Comparison of ENCODE assay signal across 17 mouse cellular contexts in genomic region chr5:65096805-65097204, GRCm38 (mm10). TPM values are rescaled to one million over a fixed set of nuclear protein-coding genes. Genes with fewer than 3 reads are reported as not detected.
"Had no signal": no experiment of that assay in that cellular context is flagged by ENCODE, and none has a peak within 500 bp of the region (broad histone marks: within the 10 kb centered on the region; RNA-seq: fewer than 3 reads in every experiment).

No protein-coding gene starts in this region.

- H3K4me1 ChIP-seq: midbrain, embryonic 10.5 days had no signal

- H3K9ac ChIP-seq: liver, embryonic 14.5 days; liver, postnatal 0 days; midbrain, embryonic 13.5 days; neural tube, embryonic 13.5 days had no signal

- H3K4me2 ChIP-seq: midbrain, embryonic 13.5 days; neural tube, embryonic 13.5 days had no signal

- H3K27ac ChIP-seq: liver, embryonic 14.5 days; midbrain, embryonic 10.5 days; midbrain, embryonic 13.5 days; neural tube, embryonic 13.5 days had no signal

- DNase-seq: kidney, postnatal 14 days; kidney, postnatal 4 days; left cerebral cortex, postnatal 4 days; liver; liver, postnatal 0 days; retina, postnatal 1 day; right cerebral cortex, postnatal 25 days; spleen, adult 18-20 months; thymus, adult 18-20 months; thymus, postnatal 36 days had no signal

- H3K36me3 ChIP-seq: midbrain, embryonic 10.5 days; midbrain, embryonic 13.5 days; neural tube, embryonic 13.5 days had no signal

- H3K27me3 ChIP-seq: midbrain, embryonic 13.5 days; neural tube, embryonic 13.5 days had no signal

- ATAC-seq: liver, postnatal 0 days; midbrain, embryonic 13.5 days; midbrain, embryonic 16.5 days had no signal

- H3K4me3 ChIP-seq: megakaryocyte, embryonic 14.5 days; midbrain, embryonic 10.5 days; midbrain, embryonic 13.5 days; myocyte; neural tube, embryonic 13.5 days had no signal

- H3K9me3 ChIP-seq: megakaryocyte, embryonic 14.5 days; midbrain, embryonic 10.5 days; midbrain, embryonic 13.5 days; neural tube, embryonic 13.5 days had no signal

RNA-seq across cellular contexts. Expression of gene Tmem156, which starts 4.9 kb away (rescaled TPM):
- total RNA-seq: left cerebral cortex, postnatal 4 days had no signal
- polyA plus RNA-seq: midbrain, embryonic 10.5 days; midbrain, embryonic 13.5 days; midbrain, embryonic 16.5 days; neural tube, embryonic 13.5 days had no signal
